Mouse (Mus musculus): ENCODE data around the gene Tut4. TPM values are rescaled to one million over a fixed set of nuclear protein-coding genes. Genes with fewer than 3 reads are reported as not detected.

Gene Tut4
- polyA plus RNA-seq, 1 experiment = 10.6 TPM

DNA sequence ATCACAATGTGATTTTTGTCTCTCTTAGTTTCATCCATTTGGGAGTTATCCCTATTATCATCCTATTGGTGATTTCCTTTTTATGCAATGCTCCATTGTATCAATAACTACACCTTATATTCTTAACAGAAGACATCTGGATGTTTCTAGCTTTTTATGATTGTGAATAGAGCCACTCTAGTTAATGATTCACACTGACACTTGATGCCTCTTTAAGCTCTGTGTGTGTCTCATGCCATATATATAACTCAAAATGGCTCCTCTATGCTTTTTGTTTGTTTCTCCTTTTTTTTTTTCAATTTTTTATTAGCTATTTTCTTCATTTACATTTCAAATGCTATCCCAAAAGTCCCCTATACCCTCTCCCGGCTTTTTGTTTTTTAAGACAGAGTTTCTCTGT, 136.6 kb downstream of the Tut4 start:
- no peaks in the 10 kb centered on the region for H3K79me2 ChIP-seq (ENCODE audit: control insufficient read depth, insufficient read depth)
- H3K4me2 ChIP-seq (ENCODE audit: low read depth) = no peak overlapping the region
- no peaks in the 10 kb centered on the region for H3K27me3 ChIP-seq (ENCODE audit: control insufficient read depth, insufficient read depth, insufficient read length)
- TF ChIP-seq REST (IDR thresholded peaks at IDR 0.05; ENCODE audit: insufficient read depth, insufficient read length) = no peak
- TF ChIP-seq POLR2A (IDR thresholded peaks at IDR 0.05; ENCODE audit: insufficient read length, low read depth) = no peak
- no peak for TF ChIP-seq MYOG (IDR thresholded peaks at IDR 0.05; ENCODE audit: control insufficient read depth in 1 of 3, insufficient read depth in 1 of 3, insufficient read length in 2 of 3, low read depth in 2 of 3)
- TF ChIP-seq MAX (IDR thresholded peaks at IDR 0.05; ENCODE audit: low read depth) = no peak
- no peak for TF ChIP-seq MYOD1 (IDR thresholded peaks at IDR 0.05; ENCODE audit: control insufficient read depth in 1 of 3, insufficient read length in 2 of 3, low read depth in 2 of 3)
- TF ChIP-seq CEBPB (IDR thresholded peaks at IDR 0.05; ENCODE audit: insufficient read depth, poor library complexity, severe bottlenecking) = no peak
- TF ChIP-seq USF1 (IDR thresholded peaks at IDR 0.05; ENCODE audit: low read depth) = no peak
- TF ChIP-seq SRF (IDR thresholded peaks at IDR 0.05; ENCODE audit: control insufficient read depth, insufficient read length, low read depth) = no peak
- no peak for TF ChIP-seq E2F4 (IDR thresholded peaks at IDR 0.05; ENCODE audit: insufficient read depth)
- no peak for TF ChIP-seq POLR2AphosphoS2 (IDR thresholded peaks at IDR 0.05; ENCODE audit: insufficient read length, low read depth)
- TF ChIP-seq TCF3 (IDR thresholded peaks at IDR 0.05; ENCODE audit: insufficient read length, low read depth) = no peak
- TF ChIP-seq TCF12 (IDR thresholded peaks at IDR 0.05; ENCODE audit: insufficient read depth, poor library complexity, severe bottlenecking) = no peak
- peaks cover 9% of the 10 kb centered on the region for H3K36me3 ChIP-seq (ENCODE audit: control insufficient read depth, insufficient read depth)
- H3K4me3 ChIP-seq = no peak overlapping the region
- no peak overlapping the region for H3ac ChIP-seq (ENCODE audit: control insufficient read depth, insufficient read length)

DNA sequence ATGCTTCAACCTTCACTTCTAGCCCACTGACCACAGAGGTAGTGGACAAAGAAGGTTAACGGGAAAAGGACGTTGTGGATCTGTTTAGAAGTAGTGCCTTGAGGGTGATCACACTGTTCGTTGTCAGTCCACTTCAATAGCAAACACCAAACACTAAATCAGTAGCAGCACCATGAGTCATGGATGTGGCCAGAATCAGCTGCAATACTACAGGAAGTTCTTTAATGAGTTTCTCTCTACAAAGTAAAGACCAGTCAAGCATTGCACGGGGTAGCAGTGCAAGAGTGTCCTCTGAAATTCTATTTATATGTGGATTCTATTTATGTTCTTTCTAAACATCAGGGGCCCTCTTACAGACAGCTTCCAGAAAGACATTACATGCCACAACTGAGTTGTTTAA, 139.1 kb downstream of the Tut4 start:
- Histone ChIP-seq H3K36me3 (ENCODE audit: control insufficient read depth, insufficient read depth) (peaks cover 6% of the 10 kb centered on the region), H3K4me2 (ENCODE audit: low read depth) (no peak overlapping the region), H3ac (ENCODE audit: control insufficient read depth, insufficient read length) (no peak overlapping the region), H3K27me3 (ENCODE audit: control insufficient read depth, insufficient read depth, insufficient read length) (no peaks in the 10 kb centered on the region), H3K4me3 (no peak overlapping the region), H3K79me2 (ENCODE audit: control insufficient read depth, insufficient read depth) (no peaks in the 10 kb centered on the region)
- TF ChIP-seq MYOD1 (IDR thresholded peaks at IDR 0.05; ENCODE audit: control insufficient read depth in 1 of 3, insufficient read length in 2 of 3, low read depth in 2 of 3) = no peak
- TF ChIP-seq MAX (IDR thresholded peaks at IDR 0.05; ENCODE audit: low read depth) = no peak
- no peak for TF ChIP-seq E2F4 (IDR thresholded peaks at IDR 0.05; ENCODE audit: insufficient read depth)
- no peak for TF ChIP-seq POLR2AphosphoS2 (IDR thresholded peaks at IDR 0.05; ENCODE audit: insufficient read length, low read depth)
- no peak for TF ChIP-seq TCF3 (IDR thresholded peaks at IDR 0.05; ENCODE audit: insufficient read length, low read depth)
- no peak for TF ChIP-seq MYOG (IDR thresholded peaks at IDR 0.05; ENCODE audit: control insufficient read depth in 1 of 3, insufficient read depth in 1 of 3, insufficient read length in 2 of 3, low read depth in 2 of 3)
- TF ChIP-seq CEBPB (IDR thresholded peaks at IDR 0.05; ENCODE audit: insufficient read depth, poor library complexity, severe bottlenecking) = no peak
- no peak for TF ChIP-seq USF1 (IDR thresholded peaks at IDR 0.05; ENCODE audit: low read depth)
- TF ChIP-seq SRF (IDR thresholded peaks at IDR 0.05; ENCODE audit: control insufficient read depth, insufficient read length, low read depth) = no peak
- no peak for TF ChIP-seq REST (IDR thresholded peaks at IDR 0.05; ENCODE audit: insufficient read depth, insufficient read length)
- TF ChIP-seq POLR2A (IDR thresholded peaks at IDR 0.05; ENCODE audit: insufficient read length, low read depth) = no peak
- TF ChIP-seq TCF12 (IDR thresholded peaks at IDR 0.05; ENCODE audit: insufficient read depth, poor library complexity, severe bottlenecking) = no peak

DNA sequence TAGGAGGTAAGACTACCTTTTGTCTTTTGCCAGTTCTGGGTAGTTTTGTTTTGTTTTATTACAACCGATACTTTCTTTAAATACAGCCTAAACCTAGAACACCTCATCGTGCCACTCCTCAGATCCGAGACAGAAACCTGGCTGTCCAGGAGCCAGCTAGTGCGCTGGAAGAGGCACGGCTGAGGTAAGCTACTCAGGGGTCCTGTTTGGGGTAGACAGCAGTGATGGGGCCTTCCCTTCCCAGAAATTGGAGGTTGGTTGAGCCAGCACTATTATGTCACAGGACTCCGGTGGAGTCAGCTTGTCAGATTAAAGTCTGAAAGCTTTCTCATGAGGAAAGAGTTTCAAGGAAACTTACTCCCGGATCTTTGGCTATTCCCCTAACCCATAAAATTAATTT, 142.6 kb downstream of the Tut4 start:
- no peak overlapping the region for H3ac ChIP-seq (ENCODE audit: control insufficient read depth, insufficient read length)
- peaks cover 6% of the 10 kb centered on the region for H3K36me3 ChIP-seq (ENCODE audit: control insufficient read depth, insufficient read depth)
- H3K27me3 ChIP-seq (ENCODE audit: control insufficient read depth, insufficient read depth, insufficient read length) = no peaks in the 10 kb centered on the region
- H3K79me2 ChIP-seq (ENCODE audit: control insufficient read depth, insufficient read depth) = no peaks in the 10 kb centered on the region
- no peak overlapping the region for H3K4me3 ChIP-seq
- no peak overlapping the region for H3K4me2 ChIP-seq (ENCODE audit: low read depth)
- TF ChIP-seq SRF (IDR thresholded peaks at IDR 0.05; ENCODE audit: control insufficient read depth, insufficient read length, low read depth) (no peak), MYOG (IDR thresholded peaks at IDR 0.05; ENCODE audit: control insufficient read depth in 1 of 3, insufficient read depth in 1 of 3, insufficient read length in 2 of 3, low read depth in 2 of 3) (no peak), MAX (IDR thresholded peaks at IDR 0.05; ENCODE audit: low read depth) (no peak), USF1 (IDR thresholded peaks at IDR 0.05; ENCODE audit: low read depth) (no peak), TCF3 (IDR thresholded peaks at IDR 0.05; ENCODE audit: insufficient read length, low read depth) (no peak), POLR2A (IDR thresholded peaks at IDR 0.05; ENCODE audit: insufficient read length, low read depth) (no peak), REST (IDR thresholded peaks at IDR 0.05; ENCODE audit: insufficient read depth, insufficient read length) (no peak), POLR2AphosphoS2 (IDR thresholded peaks at IDR 0.05; ENCODE audit: insufficient read length, low read depth) (no peak), MYOD1 (IDR thresholded peaks at IDR 0.05; ENCODE audit: control insufficient read depth in 1 of 3, insufficient read length in 2 of 3, low read depth in 2 of 3) (no peak), TCF12 (IDR thresholded peaks at IDR 0.05; ENCODE audit: insufficient read depth, poor library complexity, severe bottlenecking) (no peak), CEBPB (IDR thresholded peaks at IDR 0.05; ENCODE audit: insufficient read depth, poor library complexity, severe bottlenecking) (no peak), E2F4 (IDR thresholded peaks at IDR 0.05; ENCODE audit: insufficient read depth) (no peak)

DNA sequence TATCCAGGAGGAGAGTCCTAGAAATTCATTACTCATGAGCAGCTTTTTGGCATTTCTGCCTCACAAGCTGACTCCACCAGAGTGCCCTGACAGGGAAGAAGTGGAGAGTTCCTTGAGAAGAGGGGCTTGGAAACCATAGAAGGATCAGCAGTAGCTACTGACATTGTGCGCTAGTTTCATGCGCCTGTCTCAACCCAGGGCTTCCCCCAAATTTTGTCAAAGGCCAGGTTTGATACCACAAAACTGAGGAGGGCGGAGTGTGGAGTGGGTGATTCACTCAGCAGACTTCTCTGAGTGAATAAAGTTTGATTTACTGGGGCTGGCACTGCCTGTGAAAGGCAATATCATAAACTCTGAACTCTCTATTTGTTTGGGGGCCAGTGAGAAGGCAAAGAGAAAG, 149.4 kb downstream of the Tut4 start:
- no peak overlapping the region for H3K4me3 ChIP-seq
- TF ChIP-seq CEBPB (IDR thresholded peaks at IDR 0.05; ENCODE audit: insufficient read depth, poor library complexity, severe bottlenecking) (no peak), TCF12 (IDR thresholded peaks at IDR 0.05; ENCODE audit: insufficient read depth, poor library complexity, severe bottlenecking) (no peak), POLR2AphosphoS2 (IDR thresholded peaks at IDR 0.05; ENCODE audit: insufficient read length, low read depth) (no peak), E2F4 (IDR thresholded peaks at IDR 0.05; ENCODE audit: insufficient read depth) (no peak), MAX (IDR thresholded peaks at IDR 0.05; ENCODE audit: low read depth) (no peak), REST (IDR thresholded peaks at IDR 0.05; ENCODE audit: insufficient read depth, insufficient read length) (no peak), MYOD1 (IDR thresholded peaks at IDR 0.05; ENCODE audit: control insufficient read depth in 1 of 3, insufficient read length in 2 of 3, low read depth in 2 of 3) (no peak), TCF3 (IDR thresholded peaks at IDR 0.05; ENCODE audit: insufficient read length, low read depth) (no peak), MYOG (IDR thresholded peaks at IDR 0.05; ENCODE audit: control insufficient read depth in 1 of 3, insufficient read depth in 1 of 3, insufficient read length in 2 of 3, low read depth in 2 of 3) (no peak), USF1 (IDR thresholded peaks at IDR 0.05; ENCODE audit: low read depth) (no peak), SRF (IDR thresholded peaks at IDR 0.05; ENCODE audit: control insufficient read depth, insufficient read length, low read depth) (no peak), POLR2A (IDR thresholded peaks at IDR 0.05; ENCODE audit: insufficient read length, low read depth) (no peak)
- no peaks in the 10 kb centered on the region for H3K36me3 ChIP-seq (ENCODE audit: control insufficient read depth, insufficient read depth)
- H3K27me3 ChIP-seq (ENCODE audit: control insufficient read depth, insufficient read depth, insufficient read length) = no peaks in the 10 kb centered on the region
- H3K79me2 ChIP-seq (ENCODE audit: control insufficient read depth, insufficient read depth) = no peaks in the 10 kb centered on the region
- no peak overlapping the region for H3K4me2 ChIP-seq (ENCODE audit: low read depth)
- H3ac ChIP-seq (ENCODE audit: control insufficient read depth, insufficient read length) = no peak overlapping the region

Other genes starting within 250 kb of the Tut4 start
- not detected for gene Zyg11a, start 241.4 kb upstream of the Tut4 start, polyA plus RNA-seq (2012; fragmentation: generic; extraction: Trizol)
- 12.8 TPM for gene Zyg11b, start 158.3 kb upstream of the Tut4 start, polyA plus RNA-seq (2012; fragmentation: generic; extraction: Trizol)
- 31.9 TPM for gene Coa7, start 131.3 kb upstream of the Tut4 start, polyA plus RNA-seq (2012; fragmentation: generic; extraction: Trizol)
- 0.40 TPM for gene Shisal2a, start 76.1 kb upstream of the Tut4 start, polyA plus RNA-seq (2012; fragmentation: generic; extraction: Trizol)
- gene Gpx7, start 52.5 kb upstream of the Tut4 start, polyA plus RNA-seq (2012; fragmentation: generic; extraction: Trizol) = 0.34 TPM
- 17.2 TPM for gene Prpf38a, start 119.9 kb downstream of the Tut4 start, polyA plus RNA-seq (2012; fragmentation: generic; extraction: Trizol)
- 0.84 TPM for gene Orc1, start 120.0 kb downstream of the Tut4 start, polyA plus RNA-seq (2012; fragmentation: generic; extraction: Trizol)
- 19.7 TPM for gene Cc2d1b, start 160.5 kb downstream of the Tut4 start, polyA plus RNA-seq (2012; fragmentation: generic; extraction: Trizol)

All from myocyte (in vitro differentiated cells).